Mouse (Mus musculus): ENCODE data around the gene Tiam1. TPM values are rescaled to one million over a fixed set of nuclear protein-coding genes. Genes with fewer than 3 reads are reported as not detected.

The Tiam1 gene
- polyA plus RNA-seq, 1 experiment from 2014 or later, result 3.7 TPM

GRCm38 (mm10) chr16:89993991-89994825 lies 149.4 kb downstream of the Tiam1 start:
- H3K4me3 ChIP-seq (ENCODE audit: low read depth, low read length), result no peak overlapping the region
- no peak overlapping the region for H3K4me2 ChIP-seq (replicated peaks; ENCODE audit: low read depth, low read length)
- no peak for ATAC-seq
- no peaks in the 10 kb centered on the region for H3K36me3 ChIP-seq (ENCODE audit: insufficient read depth, low read length)
- no peak overlapping the region for H3K9ac ChIP-seq (replicated peaks; ENCODE audit: low read depth)
- H3K27ac ChIP-seq (ENCODE audit: low read length), result no peak overlapping the region
- TF ChIP-seq CTCF (IDR thresholded peaks at IDR 0.05) (no peak), EP300 (IDR thresholded peaks at IDR 0.05) (no peak)
- no peaks in the 10 kb centered on the region for H3K27me3 ChIP-seq (replicated peaks; ENCODE audit: insufficient read depth, low read length)
- WGBS, result 70% methylated on average over 17 of the region's 17 CpGs
- H3K4me1 ChIP-seq (ENCODE audit: insufficient read depth, low read depth, low read length), result no peaks in the 10 kb centered on the region
- no peak for DNase-seq (ENCODE audit: low spot score)
- H3K9me3 ChIP-seq (ENCODE audit: low read length), result peaks cover 3% of the 10 kb centered on the region; the same call in 1 of the 2 replicates

- ATAC-seq, result no peak
- H3K9me3 ChIP-seq (ENCODE audit: low read length), result peaks cover 3% of the 10 kb centered on the region; the same call in 1 of the 2 replicates
- DNase-seq (ENCODE audit: low spot score), result no peak
- H3K27me3 ChIP-seq (replicated peaks; ENCODE audit: insufficient read depth, low read length), result no peaks in the 10 kb centered on the region
- H3K4me1 ChIP-seq (ENCODE audit: insufficient read depth, low read depth, low read length), result no peaks in the 10 kb centered on the region
- H3K9ac ChIP-seq (replicated peaks; ENCODE audit: low read depth), result no peak overlapping the region
- no peak overlapping the region for H3K4me2 ChIP-seq (replicated peaks; ENCODE audit: low read depth, low read length)
- no peaks in the 10 kb centered on the region for H3K36me3 ChIP-seq (ENCODE audit: insufficient read depth, low read length)
- H3K4me3 ChIP-seq (ENCODE audit: low read depth, low read length), result no peak overlapping the region
- 92% methylated on average over 4 of the region's 4 CpGs for WGBS
- no peak for TF ChIP-seq EP300 (IDR thresholded peaks at IDR 0.05)
- TF ChIP-seq CTCF (IDR thresholded peaks at IDR 0.05), result no peak
- no peak overlapping the region for H3K27ac ChIP-seq (ENCODE audit: low read length)
These were observed 150.1 kb downstream of the Tiam1 start for GRCm38 (mm10) chr16:89993506-89993905.

- Histone ChIP-seq H3K36me3 (ENCODE audit: insufficient read depth, low read length) (no peaks in the 10 kb centered on the region), H3K9me3 (ENCODE audit: low read length) (peaks cover 3% of the 10 kb centered on the region; the same call in 1 of the 2 replicates), H3K9ac (replicated peaks; ENCODE audit: low read depth) (no peak overlapping the region), H3K27ac (ENCODE audit: low read length) (no peak overlapping the region), H3K27me3 (replicated peaks; ENCODE audit: insufficient read depth, low read length) (no peaks in the 10 kb centered on the region), H3K4me1 (ENCODE audit: insufficient read depth, low read depth, low read length) (no peaks in the 10 kb centered on the region), H3K4me3 (ENCODE audit: low read depth, low read length) (no peak overlapping the region), H3K4me2 (replicated peaks; ENCODE audit: low read depth, low read length) (no peak overlapping the region)
- no peak for TF ChIP-seq EP300 (IDR thresholded peaks at IDR 0.05)
- TF ChIP-seq CTCF (IDR thresholded peaks at IDR 0.05), result no peak
- ATAC-seq (peak; percentile 64), DNase-seq (ENCODE audit: low spot score) (peak; percentile 63)
- 58% methylated on average over 12 of the region's 12 CpGs for WGBS
These were observed 151.8 kb downstream of the Tiam1 start for GRCm38 (mm10) chr16:89991701-89992152.

- ATAC-seq, result no peak
- Histone ChIP-seq H3K27me3 (replicated peaks; ENCODE audit: insufficient read depth, low read length) (no peaks in the 10 kb centered on the region), H3K4me2 (replicated peaks; ENCODE audit: low read depth, low read length) (no peak overlapping the region), H3K27ac (ENCODE audit: low read length) (no peak overlapping the region), H3K4me1 (ENCODE audit: insufficient read depth, low read depth, low read length) (peaks cover 5% of the 10 kb centered on the region; the same call in 1 of the 2 replicates), H3K36me3 (ENCODE audit: insufficient read depth, low read length) (no peaks in the 10 kb centered on the region), H3K9ac (replicated peaks; ENCODE audit: low read depth) (no peak overlapping the region), H3K9me3 (ENCODE audit: low read length) (no peaks in the 10 kb centered on the region), H3K4me3 (ENCODE audit: low read depth, low read length) (no peak overlapping the region)
- WGBS, result 87% methylated on average over 5 of the region's 5 CpGs
- TF ChIP-seq CTCF (IDR thresholded peaks at IDR 0.05) (no peak), EP300 (IDR thresholded peaks at IDR 0.05) (no peak)
- DNase-seq (ENCODE audit: low spot score), result no peak
These were observed 153.1 kb downstream of the Tiam1 start for GRCm38 (mm10) chr16:89990288-89990955.

GRCm38 (mm10) chr16:89989816-89990215 lies 153.8 kb downstream of the Tiam1 start:
- Histone ChIP-seq H3K4me2 (replicated peaks; ENCODE audit: low read depth, low read length) (no peak overlapping the region), H3K27ac (ENCODE audit: low read length) (no peak overlapping the region), H3K9me3 (ENCODE audit: low read length) (no peaks in the 10 kb centered on the region), H3K4me1 (ENCODE audit: insufficient read depth, low read depth, low read length) (peaks cover 6% of the 10 kb centered on the region; the same call in 1 of the 2 replicates), H3K9ac (replicated peaks; ENCODE audit: low read depth) (no peak overlapping the region), H3K27me3 (replicated peaks; ENCODE audit: insufficient read depth, low read length) (no peaks in the 10 kb centered on the region), H3K4me3 (ENCODE audit: low read depth, low read length) (no peak overlapping the region), H3K36me3 (ENCODE audit: insufficient read depth, low read length) (no peaks in the 10 kb centered on the region)
- no peak for ATAC-seq
- DNase-seq (ENCODE audit: low spot score), result peak; percentile 37
- 63% methylated on average over 10 of the region's 10 CpGs for WGBS
- TF ChIP-seq CTCF (IDR thresholded peaks at IDR 0.05) (no peak), EP300 (IDR thresholded peaks at IDR 0.05) (no peak)

GRCm38 (mm10) chr16:89986672-89987362 lies 156.8 kb downstream of the Tiam1 start:
- Histone ChIP-seq H3K4me2 (replicated peaks; ENCODE audit: low read depth, low read length) (no peak overlapping the region), H3K4me1 (ENCODE audit: insufficient read depth, low read depth, low read length) (peaks cover 6% of the 10 kb centered on the region; the same call in 1 of the 2 replicates), H3K27ac (ENCODE audit: low read length) (no peak overlapping the region), H3K9ac (replicated peaks; ENCODE audit: low read depth) (no peak overlapping the region), H3K9me3 (ENCODE audit: low read length) (no peaks in the 10 kb centered on the region), H3K4me3 (ENCODE audit: low read depth, low read length) (no peak overlapping the region), H3K36me3 (ENCODE audit: insufficient read depth, low read length) (no peaks in the 10 kb centered on the region), H3K27me3 (replicated peaks; ENCODE audit: insufficient read depth, low read length) (no peaks in the 10 kb centered on the region)
- DNase-seq (ENCODE audit: low spot score) (no peak), ATAC-seq (peak; percentile 22; the same call in 1 of the 2 replicates)
- TF ChIP-seq CTCF (IDR thresholded peaks at IDR 0.05) (no peak), EP300 (IDR thresholded peaks at IDR 0.05) (no peak)
- WGBS, result 84% methylated on average over 18 of the region's 18 CpGs
